ENCODE assay signal across 1 mouse cellular context in the genomic region with DNA sequence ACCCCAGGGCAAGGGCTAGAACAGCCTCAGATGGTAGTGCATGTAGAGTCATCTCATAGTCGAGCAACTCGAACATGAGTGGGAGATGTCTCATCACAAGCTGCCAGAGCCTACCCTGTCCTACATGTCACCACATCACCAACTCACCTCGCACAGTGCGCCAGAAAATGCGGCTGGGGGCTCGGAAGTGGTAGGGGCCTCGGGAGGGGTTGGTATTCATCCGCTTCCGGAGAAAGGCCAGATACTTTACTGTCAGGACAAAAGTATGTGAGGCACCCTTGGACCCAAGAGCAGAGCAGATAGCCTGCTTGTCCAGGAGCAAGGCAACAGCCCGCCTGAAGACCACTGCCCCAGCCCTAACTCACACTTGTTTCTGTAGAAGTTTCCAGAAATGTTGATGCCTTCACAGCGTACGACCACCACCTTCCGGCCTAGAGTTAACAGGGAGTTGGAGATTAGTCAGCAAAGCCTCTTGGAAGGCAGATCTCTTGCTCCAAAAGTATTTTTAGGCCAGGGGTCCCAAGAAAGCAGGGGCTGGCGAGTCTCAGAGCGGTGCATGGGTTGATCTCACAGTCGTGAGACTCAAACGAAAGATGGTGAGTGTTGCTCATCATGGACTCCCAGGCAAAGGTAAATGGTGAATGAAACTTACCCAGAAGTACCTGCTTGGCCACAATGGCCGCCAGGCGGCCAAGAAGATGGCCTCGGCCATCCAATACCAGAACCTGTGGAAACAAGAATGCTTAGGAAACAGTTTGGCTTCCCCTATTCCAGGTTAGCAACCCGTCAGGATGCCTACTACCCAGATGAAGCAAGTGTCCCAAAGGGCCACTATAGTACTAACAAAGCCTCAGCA.
TF ChIP-seq lines count a peak whose summit lies in the region.

No protein-coding gene starts in this region.

TF ChIP-seq in MEL, 35 proteins besides CTCF, POLR2A, EP300 and RAD21:
- TF ChIP-seq GATA1 (IDR thresholded peaks at IDR 0.05; ENCODE audit: low read depth, low read length) (no peak), RCOR1 (IDR thresholded peaks at IDR 0.05; ENCODE audit: low read depth, low read length) (no peak), ZC3H11A (IDR thresholded peaks at IDR 0.05; ENCODE audit: low read depth, low read length) (no peak), CHD2 (IDR thresholded peaks at IDR 0.05; ENCODE audit: low read length) (no peak), MAFK (IDR thresholded peaks at IDR 0.05; ENCODE audit: borderline replicate concordance, low read depth, low read length) (no peak), CHD1 (IDR thresholded peaks at IDR 0.05; ENCODE audit: low read depth, low read length) (no peak), MAZ (IDR thresholded peaks at IDR 0.05; ENCODE audit: low read depth, low read length) (no peak), USF1 (IDR thresholded peaks at IDR 0.05; ENCODE audit: low read depth, low read length) (no peak), BHLHE40 (IDR thresholded peaks at IDR 0.05; ENCODE audit: borderline replicate concordance, low read depth, low read length) (no peak), ZMIZ1 (IDR thresholded peaks at IDR 0.05; ENCODE audit: low read depth, low read length) (no peak), USF2 (IDR thresholded peaks at IDR 0.05; ENCODE audit: borderline replicate concordance in 1 of 2, insufficient read depth in 1 of 2, low read depth in 1 of 2, low read length in 2 of 2) (no peak), ZNF384 (IDR thresholded peaks at IDR 0.05; ENCODE audit: low read depth, low read length) (no peak), MAX (IDR thresholded peaks at IDR 0.05; ENCODE audit: low read length) (no peak), SMC3 (IDR thresholded peaks at IDR 0.05; ENCODE audit: low read depth, low read length) (no peak), TCF12 (IDR thresholded peaks at IDR 0.05; ENCODE audit: low read depth, low read length) (no peak), NELFE (IDR thresholded peaks at IDR 0.05; ENCODE audit: low read depth, low read length) (no peak), TBP (IDR thresholded peaks at IDR 0.05; ENCODE audit: low read depth, low read length) (no peak; the same call in 1 of the 2 replicates), MEF2A (IDR thresholded peaks at IDR 0.05; ENCODE audit: extremely low read depth, insufficient replicate concordance, low read depth, low read length, poor library complexity, severe bottlenecking) (no peak)
